Mouse (Mus musculus) erythroblast, embryonic 14.5 days (primary cell): ENCODE measurements around the gene Wdsub1. TPM values are rescaled to one million over a fixed set of nuclear protein-coding genes. Genes with fewer than 3 reads are reported as not detected.

ENCODE experiments used
- H3K27me3 ChIP-seq: 2 replicates; pipeline ENCODE4 v1.6.1; 2012; ENCODE audit warnings: inconsistent platforms; ENCODE audit not compliant: control insufficient read depth
- H3K36me3 ChIP-seq: 2 replicates; pipeline ENCODE4 v1.6.1; 2012; ENCODE audit warnings: mild to moderate bottlenecking, inconsistent platforms; ENCODE audit not compliant: control insufficient read depth
- H3K4me1 ChIP-seq: 2 replicates; pipeline ENCODE4 v1.6.1; 2012; ENCODE audit warnings: inconsistent platforms; ENCODE audit not compliant: control insufficient read depth
- H3K4me3 ChIP-seq: replicated peaks from 2 replicates; pipeline ENCODE3; 2012; ENCODE audit warnings: moderate library complexity, mild to moderate bottlenecking, inconsistent platforms
- H3K9me3 ChIP-seq: 2 replicates; pipeline ENCODE4 v1.6.1; 2012; ENCODE audit warnings: low read length, inconsistent platforms, mixed read lengths; ENCODE audit not compliant: control insufficient read depth
- GATA1 ChIP-seq: IDR thresholded peaks from 2 replicates; pipeline ENCODE4 v1.6.1; 2012; ENCODE audit warnings: low read length, inconsistent platforms, mixed read lengths
- TAL1 ChIP-seq: IDR thresholded peaks from 3 replicates; pipeline ENCODE4 v1.6.1; 2012; ENCODE audit warnings: low read length, inconsistent platforms, mixed read lengths
- polyA plus RNA-seq: library from polyadenylated mRNA; stranded (reverse); fragments of >175 nt; gene quantifications from 2 replicates; pipeline ENCODE4 v1.2.3, GENCODE M21; 2012

Gene Wdsub1
- polyA plus RNA-seq, 1 experiment = 0.27 TPM

DNA sequence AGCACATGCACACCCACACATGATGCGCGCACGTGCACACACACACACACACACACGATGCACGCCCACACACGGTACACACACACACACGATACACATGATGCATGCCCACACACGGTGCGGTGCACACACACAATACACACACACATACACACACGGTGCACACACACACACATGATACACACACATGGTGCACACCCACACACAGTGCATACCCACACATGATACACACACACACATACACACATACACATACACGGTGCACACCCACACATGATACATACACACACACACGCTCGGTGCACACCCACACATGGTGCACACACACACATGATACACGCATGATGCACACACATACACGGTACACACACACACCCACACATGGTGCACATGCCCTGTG is 63.7 kb downstream of the Wdsub1 start:
- no peak for TF ChIP-seq TAL1
- TF ChIP-seq GATA1 = no peak
- Histone ChIP-seq H3K27me3 (no peaks in the 10 kb centered on the region), H3K9me3 (no peaks in the 10 kb centered on the region), H3K4me3 (no peak overlapping the region), H3K36me3 (peaks cover 5% of the 10 kb centered on the region; the same call in 1 of the 2 replicates), H3K4me1 (no peaks in the 10 kb centered on the region)

DNA sequence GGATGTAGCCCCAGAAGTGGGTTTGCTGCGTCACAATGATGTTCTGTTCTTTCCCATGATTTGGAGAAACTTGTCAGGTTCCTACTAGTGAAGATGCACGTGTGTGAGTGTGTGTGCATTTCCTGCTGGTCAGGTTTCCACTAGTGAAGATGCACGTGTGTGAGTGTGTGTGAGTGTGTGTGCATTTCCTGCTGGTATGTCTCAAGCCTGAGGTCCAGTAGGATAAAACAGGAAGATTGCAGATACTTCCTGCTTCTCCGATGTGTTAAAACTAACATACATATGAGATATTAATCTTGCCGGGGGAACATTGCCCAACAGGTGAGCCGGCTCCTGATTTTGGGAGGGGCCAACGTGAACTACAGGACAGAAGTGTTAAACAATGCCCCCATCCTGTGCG is 67.4 kb downstream of the Wdsub1 start:
- TF ChIP-seq TAL1 (no peak), GATA1 (no peak)
- H3K4me3 ChIP-seq = no peak overlapping the region
- no peaks in the 10 kb centered on the region for H3K4me1 ChIP-seq
- H3K9me3 ChIP-seq = no peaks in the 10 kb centered on the region
- no peaks in the 10 kb centered on the region for H3K27me3 ChIP-seq
- peaks cover 5% of the 10 kb centered on the region; the same call in 1 of the 2 replicates for H3K36me3 ChIP-seq

DNA sequence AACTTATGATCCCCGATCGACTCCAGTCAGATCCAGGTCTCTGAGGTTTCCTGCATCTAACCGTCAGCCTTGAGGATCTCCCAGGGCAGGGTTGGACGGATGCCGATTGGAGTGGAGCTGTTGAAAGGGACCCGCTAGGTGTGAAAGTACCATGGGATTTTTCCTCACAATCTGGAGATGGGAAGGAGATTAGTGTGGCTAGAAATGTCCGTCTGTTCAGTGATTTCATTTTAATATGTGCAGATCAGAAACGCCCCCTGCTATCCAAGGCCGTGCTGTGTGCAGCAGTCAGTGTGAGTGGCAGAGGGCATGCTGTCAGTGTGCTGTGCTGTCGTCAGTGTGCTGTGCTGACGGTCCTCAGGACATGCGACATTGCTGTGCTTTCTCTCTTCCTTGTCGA is 68.9 kb downstream of the Wdsub1 start:
- no peak for TF ChIP-seq TAL1
- TF ChIP-seq GATA1 = no peak
- Histone ChIP-seq H3K9me3 (no peaks in the 10 kb centered on the region), H3K4me1 (peaks cover 2% of the 10 kb centered on the region; the same call in 1 of the 2 replicates), H3K27me3 (no peaks in the 10 kb centered on the region), H3K4me3 (no peak overlapping the region), H3K36me3 (peaks cover under 1% of the 10 kb centered on the region; the same call in 1 of the 2 replicates)

DNA sequence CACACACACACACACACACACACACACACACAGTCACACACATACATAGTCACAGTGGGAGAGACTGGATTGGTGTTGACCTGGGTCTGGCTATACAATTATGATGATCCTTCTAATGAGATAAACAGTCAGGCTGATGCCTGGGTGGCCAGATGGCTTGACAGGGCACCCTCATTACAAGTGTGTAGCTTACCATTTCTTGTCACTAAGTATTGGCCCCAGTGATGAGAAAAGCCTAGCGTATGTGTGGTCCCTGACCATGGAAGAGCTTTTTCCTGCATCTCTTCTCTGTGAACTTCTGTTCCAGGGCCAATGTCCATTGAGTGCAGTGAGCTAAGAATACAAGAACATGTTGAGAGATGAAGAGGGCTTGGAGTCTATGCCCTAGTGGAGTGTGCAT is 69.8 kb downstream of the Wdsub1 start:
- Histone ChIP-seq H3K36me3 (no peaks in the 10 kb centered on the region; the same call in 1 of the 2 replicates), H3K4me1 (peaks cover 2% of the 10 kb centered on the region; the same call in 1 of the 2 replicates), H3K4me3 (no peak overlapping the region), H3K27me3 (no peaks in the 10 kb centered on the region), H3K9me3 (no peaks in the 10 kb centered on the region)
- TF ChIP-seq GATA1 (no peak), TAL1 (no peak)

DNA sequence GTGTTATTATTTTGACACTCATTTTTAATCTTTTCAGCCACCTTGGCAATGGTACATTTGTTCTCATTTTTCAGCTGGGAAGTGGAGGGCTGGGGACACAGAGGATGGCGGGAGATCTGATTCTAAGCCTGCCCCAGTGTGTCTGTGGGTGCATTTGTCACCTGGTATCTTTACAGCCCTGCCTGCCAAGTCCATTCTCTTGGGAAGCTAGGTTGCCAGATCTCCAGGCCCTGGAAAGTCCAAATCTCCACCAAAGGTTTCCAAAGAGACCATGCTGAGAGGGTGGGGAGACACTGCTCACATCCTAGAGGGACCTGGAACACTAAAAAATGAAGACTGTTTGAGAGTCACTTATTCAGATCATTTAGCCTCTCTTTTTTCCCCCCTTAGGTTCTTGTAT is 71.1 kb downstream of the Wdsub1 start:
- TF ChIP-seq GATA1 = no peak
- TF ChIP-seq TAL1 = no peak

DNA sequence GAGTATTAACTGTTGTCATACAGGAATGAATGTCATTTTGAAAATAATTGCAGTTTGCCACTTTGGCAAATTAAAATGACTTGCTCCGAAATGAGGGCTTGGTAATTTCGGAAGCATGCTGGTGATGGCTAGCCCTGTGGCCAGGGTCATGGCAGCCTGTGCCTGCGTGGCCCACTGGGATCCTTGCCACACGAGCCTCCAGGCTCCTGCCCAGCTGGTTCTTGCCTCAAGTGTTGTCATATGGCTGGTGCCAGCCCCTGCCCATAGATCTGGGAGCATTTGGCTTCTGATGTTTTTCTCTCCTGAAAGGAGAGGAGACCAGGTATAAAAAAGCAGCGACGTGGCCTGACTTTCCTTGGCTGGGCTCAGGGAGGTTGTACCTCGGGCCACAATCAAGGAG is 72.4 kb downstream of the Wdsub1 start:
- Histone ChIP-seq H3K9me3 (no peaks in the 10 kb centered on the region), H3K27me3 (no peaks in the 10 kb centered on the region), H3K36me3 (no peaks in the 10 kb centered on the region; the same call in 1 of the 2 replicates), H3K4me1 (peaks cover 2% of the 10 kb centered on the region; the same call in 1 of the 2 replicates), H3K4me3 (no peak overlapping the region)
- TF ChIP-seq TAL1 (no peak), GATA1 (no peak)

More for the DNA sequence above, 71.1 kb downstream of the Wdsub1 start:
- H3K9me3 ChIP-seq = no peaks in the 10 kb centered on the region
- H3K4me3 ChIP-seq = no peak overlapping the region
- H3K27me3 ChIP-seq = no peaks in the 10 kb centered on the region
- peaks cover 2% of the 10 kb centered on the region; the same call in 1 of the 2 replicates for H3K4me1 ChIP-seq
- no peaks in the 10 kb centered on the region; the same call in 1 of the 2 replicates for H3K36me3 ChIP-seq

DNA sequence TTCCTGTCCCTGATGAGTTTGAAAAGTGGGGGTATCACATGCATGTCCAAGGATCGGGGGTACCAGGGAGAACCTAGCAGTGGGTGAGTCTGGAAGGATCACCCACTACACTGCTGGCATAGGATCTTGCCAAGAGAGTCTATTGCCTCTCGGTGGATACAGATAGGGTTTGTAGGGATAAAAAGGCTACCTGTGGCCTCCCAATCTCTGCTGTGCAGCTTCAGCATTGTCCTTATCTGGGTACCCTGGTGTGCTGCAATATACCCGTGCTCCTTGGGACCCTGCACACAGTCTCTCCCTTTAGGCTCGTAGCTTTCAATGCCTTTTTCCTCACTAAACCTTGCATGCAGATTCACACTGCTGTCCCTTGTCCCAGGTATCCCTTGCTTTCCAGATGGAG is 73.8 kb downstream of the Wdsub1 start:
- Histone ChIP-seq H3K9me3 (no peaks in the 10 kb centered on the region), H3K27me3 (no peaks in the 10 kb centered on the region), H3K36me3 (no peaks in the 10 kb centered on the region; the same call in 1 of the 2 replicates), H3K4me1 (peaks cover 2% of the 10 kb centered on the region; the same call in 1 of the 2 replicates), H3K4me3 (no peak overlapping the region)
- TF ChIP-seq TAL1 (no peak), GATA1 (no peak)

DNA sequence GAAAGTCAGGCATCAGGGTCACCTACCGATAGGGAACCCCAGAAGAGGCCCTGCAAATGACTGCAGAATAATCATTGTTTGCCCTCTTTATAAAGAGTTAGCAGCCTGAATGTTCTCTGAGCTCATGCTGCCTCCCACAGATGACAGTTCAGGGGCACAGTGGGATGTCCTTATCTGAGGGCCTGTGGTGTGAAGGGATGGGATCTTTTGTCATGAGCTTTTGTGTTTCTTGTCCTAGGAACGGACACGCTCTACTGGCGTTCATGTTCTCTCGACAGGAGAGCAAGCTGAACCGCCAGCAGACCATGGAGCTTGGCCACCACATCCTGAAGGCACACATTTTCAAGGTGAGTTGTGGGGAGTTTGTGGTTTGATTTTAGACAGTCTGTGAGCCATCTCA is 76.4 kb downstream of the Wdsub1 start:
- H3K4me1 ChIP-seq = peaks cover 2% of the 10 kb centered on the region; the same call in 1 of the 2 replicates
- no peaks in the 10 kb centered on the region; the same call in 1 of the 2 replicates for H3K36me3 ChIP-seq
- H3K4me3 ChIP-seq = no peak overlapping the region
- no peaks in the 10 kb centered on the region for H3K9me3 ChIP-seq
- no peak for TF ChIP-seq GATA1
- H3K27me3 ChIP-seq = no peaks in the 10 kb centered on the region

DNA sequence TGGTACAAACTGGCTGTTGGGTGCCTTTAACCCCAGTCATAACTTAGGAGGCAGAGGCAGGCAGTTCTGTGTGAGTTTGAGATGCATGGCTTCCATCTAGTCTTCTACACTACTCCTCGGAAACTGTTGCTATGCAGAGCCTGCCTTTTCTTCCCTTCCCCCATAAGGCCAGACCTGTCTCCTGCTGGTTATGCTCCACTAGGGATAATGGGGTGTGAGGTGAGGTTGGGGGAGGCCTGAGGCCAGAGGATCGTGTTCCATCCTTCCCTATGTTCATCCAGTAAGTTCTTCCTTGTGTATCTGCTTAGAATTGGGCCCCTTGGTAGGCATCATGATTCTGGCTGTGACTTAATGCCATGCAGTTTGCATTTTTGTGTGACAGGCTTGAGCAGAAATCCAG is 76.8 kb downstream of the Wdsub1 start:
- H3K27me3 ChIP-seq = no peaks in the 10 kb centered on the region
- H3K9me3 ChIP-seq = no peaks in the 10 kb centered on the region
- H3K4me1 ChIP-seq = peaks cover 2% of the 10 kb centered on the region; the same call in 1 of the 2 replicates
- H3K36me3 ChIP-seq = no peaks in the 10 kb centered on the region; the same call in 1 of the 2 replicates
- no peak overlapping the region for H3K4me3 ChIP-seq
- no peak for TF ChIP-seq TAL1
- no peak for TF ChIP-seq GATA1

DNA sequence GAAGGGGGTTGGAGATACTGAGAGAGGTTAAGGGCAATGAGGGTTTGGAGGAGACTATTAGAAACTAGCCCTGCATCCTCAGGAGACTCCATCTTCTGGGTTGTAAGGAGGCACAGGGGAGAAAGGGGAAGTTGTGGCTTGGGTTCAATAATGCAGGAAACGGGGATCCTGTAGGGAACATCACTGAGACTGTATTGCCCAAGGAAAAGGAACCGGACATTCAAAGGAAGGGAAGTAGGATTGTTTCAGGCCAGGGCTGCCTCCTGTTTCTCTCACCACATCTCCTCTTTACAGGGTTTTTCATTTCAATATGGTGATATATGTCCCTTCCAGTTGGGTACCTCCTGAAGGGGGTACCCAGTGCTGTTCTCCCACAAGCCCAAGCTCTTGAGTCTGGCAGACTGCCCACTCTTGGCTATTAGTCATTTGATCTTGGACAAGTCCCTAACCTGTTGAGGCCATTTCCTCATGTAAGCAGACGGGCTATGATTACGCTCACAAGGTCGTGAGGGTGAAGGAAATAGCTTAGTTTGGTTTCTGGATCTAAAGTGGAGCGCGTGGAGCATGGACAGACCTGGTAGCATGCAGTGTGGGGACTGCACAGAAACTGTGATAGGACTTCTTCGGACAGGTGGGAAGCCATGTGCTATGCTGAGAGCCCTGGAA is 79.5 kb downstream of the Wdsub1 start:
- Histone ChIP-seq H3K36me3 (no peaks in the 10 kb centered on the region; the same call in 1 of the 2 replicates), H3K27me3 (no peaks in the 10 kb centered on the region), H3K4me3 (no peak overlapping the region), H3K9me3 (no peaks in the 10 kb centered on the region), H3K4me1 (no peaks in the 10 kb centered on the region)
- no peak for TF ChIP-seq TAL1
- no peak for TF ChIP-seq GATA1
